Mouse (Mus musculus) mature B cell (primary cell): ENCODE data around the gene Mcoln3.

Source experiments
- in situ Hi-C: fragments of 300-500 bp; cut with MboI; formaldehyde crosslinking; loops from 2 replicates; pipeline ENCODE4 v1.14.3; 2019

Mcoln3 gene

DNA sequence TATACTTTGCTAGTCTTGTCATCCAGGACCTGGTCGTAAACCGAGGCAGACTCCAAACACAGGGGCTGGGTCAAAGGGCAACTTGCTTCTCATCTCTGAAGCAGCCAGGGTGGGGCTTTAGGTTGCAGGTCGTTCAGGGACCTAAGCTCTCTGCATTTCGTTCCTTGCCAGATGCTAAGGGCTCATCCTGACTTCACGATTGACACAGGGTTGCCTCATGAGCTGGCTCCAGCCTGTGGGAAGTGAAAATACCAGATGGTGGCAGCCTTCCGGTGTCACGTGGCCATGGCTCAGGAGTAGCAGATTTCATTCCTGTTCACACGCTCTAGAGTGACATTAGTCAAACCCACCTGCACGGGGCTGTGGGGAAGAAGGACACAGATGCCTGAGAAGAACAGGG, 17.6 kb downstream of the Mcoln3 start:
- in situ Hi-C loops = no loop called here

DNA sequence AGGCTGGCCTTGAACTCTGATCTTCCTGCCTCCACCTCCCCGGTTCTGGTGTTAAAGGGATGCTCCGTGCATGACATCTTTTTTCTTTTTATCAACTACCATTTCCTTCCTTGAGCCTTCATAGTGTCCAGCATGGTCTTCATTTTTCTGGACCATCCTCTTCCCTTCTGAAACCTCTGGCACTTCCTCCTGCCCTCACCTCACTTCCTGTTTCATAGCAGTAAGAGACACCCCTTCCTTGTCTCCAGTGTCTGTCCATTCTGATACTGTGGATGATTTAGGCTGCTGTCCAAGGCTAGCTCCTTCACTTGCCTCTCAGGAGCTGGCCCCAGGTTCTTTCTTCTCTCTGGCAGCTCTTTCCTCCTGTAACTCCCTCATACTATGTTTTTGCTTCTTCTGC, 18.2 kb downstream of the Mcoln3 start:
- in situ Hi-C loops = no loop called here

DNA sequence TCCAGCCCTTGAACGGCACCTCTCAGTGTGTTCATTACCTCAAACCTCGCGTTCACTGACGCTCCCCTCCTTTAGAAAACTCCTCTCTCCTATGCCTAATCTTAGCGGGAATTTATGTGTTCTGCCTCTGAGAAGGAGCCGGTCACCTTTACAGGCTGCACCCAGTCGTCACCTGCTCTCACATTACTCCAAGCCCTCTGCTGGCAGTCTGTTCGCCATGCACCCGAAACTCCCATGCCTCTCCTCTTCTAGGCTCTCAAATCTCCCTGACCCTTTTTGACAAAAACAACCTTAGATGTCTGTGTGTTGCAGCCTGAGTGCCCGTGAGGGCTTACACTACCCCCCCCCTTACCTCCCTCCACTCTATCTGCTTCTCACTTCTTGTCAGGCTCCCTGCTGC, 19.2 kb downstream of the Mcoln3 start:
- in situ Hi-C loops = no loop called here

DNA sequence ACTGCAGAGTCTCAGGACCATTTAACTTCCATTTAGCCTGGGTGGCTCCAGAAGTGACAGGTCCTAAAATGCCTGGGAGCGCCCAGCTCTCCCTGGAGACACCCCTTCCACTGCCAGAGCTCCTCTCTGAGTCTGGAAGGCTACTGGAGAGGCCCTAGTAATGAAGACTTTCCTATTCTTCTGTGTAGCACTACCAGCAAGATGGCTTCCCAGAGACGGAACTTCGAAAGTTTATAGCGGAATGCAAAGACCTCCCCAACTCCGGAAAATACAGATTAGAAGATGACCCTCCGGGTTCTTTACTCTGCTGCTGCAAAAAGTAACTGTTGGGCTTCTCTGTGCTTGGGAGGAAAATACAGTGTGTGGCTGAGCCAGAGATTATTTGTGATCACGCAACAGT, 23.0 kb downstream of the Mcoln3 start:
- in situ Hi-C loops = no loop called here

DNA sequence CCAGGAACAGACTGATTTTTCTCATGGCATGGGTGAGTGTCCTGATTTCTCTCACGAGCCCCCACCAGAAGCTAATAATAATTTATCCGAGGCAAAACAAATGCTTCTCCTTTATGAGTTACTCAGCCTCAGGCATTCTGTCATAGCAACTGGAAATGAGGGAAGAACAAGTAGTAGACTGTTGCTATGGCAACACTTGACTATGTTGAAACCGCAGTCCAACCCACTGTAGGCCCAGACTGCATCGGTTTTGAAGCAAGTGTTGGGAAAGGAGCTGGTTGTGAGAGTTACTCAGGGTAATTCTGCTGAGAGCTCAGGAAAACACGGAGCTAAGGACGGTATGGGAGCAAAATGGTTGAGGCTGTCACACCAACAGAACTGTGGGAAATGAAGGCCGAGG, 25.3 kb downstream of the Mcoln3 start:
- in situ Hi-C loops = no loop called here

DNA sequence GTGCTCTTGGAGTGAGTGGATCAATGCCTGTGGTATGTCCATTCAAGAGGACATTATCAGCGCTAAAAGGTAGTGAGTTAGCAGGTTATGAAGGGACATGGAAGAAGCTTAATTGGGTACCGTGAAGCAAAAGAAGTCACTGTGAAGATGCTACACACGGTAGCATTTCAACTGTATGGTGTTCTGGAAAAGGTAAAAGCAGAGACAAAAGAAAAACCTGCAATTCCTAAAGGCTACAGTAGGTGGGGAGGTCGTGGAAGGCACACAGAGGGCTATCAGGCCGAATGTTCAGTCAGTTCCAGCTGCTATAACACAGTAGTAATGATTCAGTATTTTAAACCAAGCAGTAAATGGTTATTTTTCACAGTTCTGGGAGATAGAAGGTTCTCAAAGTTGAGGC, 28.3 kb downstream of the Mcoln3 start:
- in situ Hi-C loops = no loop called here

DNA sequence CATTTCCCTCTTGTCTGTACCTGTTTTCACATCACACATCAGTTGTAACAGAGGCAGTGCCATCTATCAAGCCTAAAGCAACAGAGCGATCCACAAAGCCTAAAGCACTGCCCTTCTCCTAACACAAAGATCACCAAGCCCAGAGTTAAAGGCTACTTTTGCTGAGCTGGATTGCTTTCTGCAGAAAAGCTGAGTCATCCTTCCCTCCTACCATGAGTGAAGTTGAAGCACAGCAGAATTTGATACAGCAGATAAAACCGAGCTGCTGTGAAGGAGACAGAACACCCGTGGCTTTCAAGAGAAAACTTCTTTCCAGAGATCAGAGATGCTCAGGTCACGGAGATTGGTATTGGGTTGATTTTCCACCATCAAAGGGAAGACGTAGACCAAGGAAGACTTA, 28.9 kb downstream of the Mcoln3 start:
- in situ Hi-C loops = no loop called here

DNA sequence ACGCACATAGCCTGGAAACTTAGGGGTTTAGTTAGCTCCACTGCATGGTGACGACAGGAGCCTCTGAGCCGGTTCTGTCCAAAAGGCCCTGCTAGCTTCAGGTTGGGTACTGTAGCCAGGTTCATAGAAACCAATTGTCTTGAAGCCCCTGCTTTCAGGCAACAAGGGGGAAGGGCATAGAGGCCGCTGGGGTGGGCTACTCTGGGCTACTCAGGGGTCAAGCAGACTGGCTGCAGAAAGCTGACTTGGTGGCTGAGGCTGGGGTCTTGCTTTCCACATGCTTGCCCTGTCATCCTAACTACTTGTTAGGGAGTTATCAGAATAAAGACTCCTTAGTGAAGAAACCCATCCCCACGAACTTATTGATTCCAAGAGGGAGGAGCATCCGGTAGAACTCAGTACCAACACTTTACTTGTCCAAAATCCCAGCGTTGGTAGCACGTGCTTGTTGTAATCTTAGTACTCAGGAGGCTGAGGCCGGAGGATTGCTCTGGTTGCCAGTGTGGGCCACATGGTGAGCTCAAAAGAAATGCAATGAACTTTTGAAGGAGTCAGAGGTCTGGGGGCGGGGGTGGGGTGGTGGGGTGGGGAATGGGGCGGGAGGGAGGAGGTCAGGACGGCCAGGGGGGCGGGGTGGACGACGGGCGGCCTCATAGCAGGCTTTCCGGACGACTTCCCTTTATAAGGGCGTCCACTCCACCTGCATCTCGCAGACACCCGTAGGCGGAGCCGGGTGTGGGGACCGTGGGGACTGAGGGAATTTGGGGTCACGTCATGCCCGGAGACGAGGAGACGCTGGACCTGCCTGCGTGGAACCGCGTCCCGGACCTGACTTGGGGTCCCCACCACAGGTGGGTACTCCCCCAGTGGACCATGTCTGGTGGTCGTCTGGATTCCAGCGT, 32.2 kb downstream of the Mcoln3 start, which contains the start of gene Mcoln2:
Gene Mcoln2 (plus strand): TSS at position 678 of the 902 bp plus-strand sequence.
- in situ Hi-C loops = no loop called here

DNA sequence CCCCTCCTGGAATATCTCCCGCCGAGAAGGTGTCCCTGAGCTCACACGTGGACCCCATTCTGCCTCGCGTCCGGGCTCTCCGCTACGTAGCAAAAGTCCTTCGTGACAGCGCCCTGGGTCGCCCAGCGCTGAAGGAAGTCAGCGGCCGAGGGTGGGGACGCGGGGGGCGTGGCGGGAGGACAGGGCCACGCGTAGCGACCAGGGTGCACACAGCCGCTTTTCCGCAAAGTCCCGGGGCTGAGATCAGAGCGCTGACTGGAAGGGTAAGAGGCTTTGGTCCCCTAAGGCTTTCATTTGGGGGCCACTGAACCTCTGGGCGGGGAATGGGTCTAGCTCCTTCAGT, 32.8 kb downstream of the Mcoln3 start:
- in situ Hi-C loops = no loop called here

DNA sequence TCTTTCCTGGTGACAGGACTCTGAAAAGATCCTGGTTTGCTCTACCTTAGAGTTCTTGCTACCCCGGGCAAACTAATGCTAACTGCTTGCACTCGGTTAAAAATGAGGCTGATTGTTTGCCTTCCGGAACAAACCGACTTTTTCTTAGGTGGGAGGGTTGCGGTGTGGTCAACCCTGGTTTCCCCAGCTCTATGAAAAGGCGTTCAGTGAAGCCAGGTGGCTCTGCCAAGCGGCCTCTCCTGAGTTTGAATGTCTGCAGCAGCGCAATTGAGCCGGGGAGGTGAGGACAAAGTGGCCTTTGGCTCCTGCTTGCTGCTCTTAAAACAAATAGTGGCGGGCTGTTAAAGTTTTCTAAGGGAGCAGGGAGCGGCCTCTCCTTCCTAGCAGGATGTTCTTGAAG, 33.3 kb downstream of the Mcoln3 start:
- in situ Hi-C loops = no loop called here

DNA sequence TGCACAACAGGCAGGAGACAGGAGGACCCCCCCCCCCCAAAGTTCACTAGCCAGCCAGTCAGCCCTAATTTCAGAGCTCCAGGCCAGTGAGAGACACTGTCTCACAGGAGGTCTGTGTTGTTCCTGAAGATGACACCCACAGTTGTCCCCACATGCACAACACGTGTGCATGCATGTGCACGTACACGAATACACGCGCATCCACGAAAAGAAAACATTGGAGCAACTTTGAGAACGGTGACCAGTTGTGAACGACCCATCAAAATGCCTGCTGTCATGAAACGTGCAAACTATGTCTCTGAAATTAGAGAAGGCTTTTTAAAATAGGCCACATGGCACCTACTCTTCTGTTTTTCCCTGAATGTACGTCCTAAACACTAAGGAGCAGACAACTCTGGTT, 34.1 kb downstream of the Mcoln3 start:
- in situ Hi-C loops = no loop called here

DNA sequence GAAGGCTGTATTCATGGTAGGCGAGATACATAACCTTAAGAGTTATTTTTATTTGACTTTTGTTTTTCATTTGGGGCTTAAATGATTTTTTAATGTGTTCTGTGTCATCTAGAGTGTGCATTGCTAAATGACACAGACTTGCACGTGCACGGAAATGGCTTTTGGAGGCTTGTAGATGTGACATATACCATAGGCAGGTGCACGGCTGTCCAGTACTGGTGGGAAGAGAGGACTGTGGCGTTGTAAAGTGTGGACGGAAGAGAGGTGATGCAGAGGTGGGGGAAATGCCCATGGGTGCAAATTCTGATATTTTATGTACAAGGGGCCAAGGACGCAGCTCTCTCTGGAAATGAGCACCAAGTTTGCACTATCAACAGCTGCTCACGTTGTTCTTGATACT, 34.5 kb downstream of the Mcoln3 start:
- in situ Hi-C loops = no loop called here

DNA sequence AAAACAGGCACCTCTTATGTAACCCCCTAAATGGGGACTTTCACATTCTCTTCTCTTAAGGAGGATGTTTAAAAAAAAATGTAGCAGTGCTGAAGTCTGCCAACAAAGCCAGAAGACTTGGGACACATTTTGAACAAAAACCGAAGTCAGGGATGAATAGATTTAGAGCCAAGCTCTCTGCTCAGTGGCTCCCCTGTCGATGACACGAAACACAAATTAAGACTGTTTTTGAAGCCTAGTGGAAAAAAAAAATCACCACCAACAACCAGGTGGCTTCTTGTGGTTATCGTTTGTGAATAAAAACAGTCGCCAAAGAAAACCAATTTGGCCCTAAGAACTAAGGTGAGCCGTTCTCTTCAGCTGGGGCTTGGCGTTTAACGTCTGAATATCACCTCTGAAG, 35.1 kb downstream of the Mcoln3 start:
- in situ Hi-C loops = no loop called here

DNA sequence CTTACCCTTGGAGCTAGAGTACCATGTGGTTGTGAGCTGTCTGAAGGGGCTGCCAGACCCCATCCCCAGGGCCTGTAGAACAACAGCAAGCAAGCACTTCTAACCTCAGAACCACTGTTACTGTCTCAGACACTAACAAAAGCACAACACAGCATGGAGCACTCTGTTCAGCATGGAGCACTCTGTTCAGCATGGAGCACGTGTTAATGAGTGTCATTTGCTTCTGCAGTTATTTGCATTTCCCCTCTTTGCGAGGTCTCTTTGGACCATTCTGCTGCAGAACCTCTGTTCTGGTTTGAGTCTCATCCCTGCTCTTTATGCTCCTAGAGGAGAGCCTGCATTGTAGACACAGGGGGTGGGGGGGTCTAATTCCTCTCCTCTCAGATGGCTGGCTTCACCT, 35.7 kb downstream of the Mcoln3 start:
- in situ Hi-C loops = no loop called here

DNA sequence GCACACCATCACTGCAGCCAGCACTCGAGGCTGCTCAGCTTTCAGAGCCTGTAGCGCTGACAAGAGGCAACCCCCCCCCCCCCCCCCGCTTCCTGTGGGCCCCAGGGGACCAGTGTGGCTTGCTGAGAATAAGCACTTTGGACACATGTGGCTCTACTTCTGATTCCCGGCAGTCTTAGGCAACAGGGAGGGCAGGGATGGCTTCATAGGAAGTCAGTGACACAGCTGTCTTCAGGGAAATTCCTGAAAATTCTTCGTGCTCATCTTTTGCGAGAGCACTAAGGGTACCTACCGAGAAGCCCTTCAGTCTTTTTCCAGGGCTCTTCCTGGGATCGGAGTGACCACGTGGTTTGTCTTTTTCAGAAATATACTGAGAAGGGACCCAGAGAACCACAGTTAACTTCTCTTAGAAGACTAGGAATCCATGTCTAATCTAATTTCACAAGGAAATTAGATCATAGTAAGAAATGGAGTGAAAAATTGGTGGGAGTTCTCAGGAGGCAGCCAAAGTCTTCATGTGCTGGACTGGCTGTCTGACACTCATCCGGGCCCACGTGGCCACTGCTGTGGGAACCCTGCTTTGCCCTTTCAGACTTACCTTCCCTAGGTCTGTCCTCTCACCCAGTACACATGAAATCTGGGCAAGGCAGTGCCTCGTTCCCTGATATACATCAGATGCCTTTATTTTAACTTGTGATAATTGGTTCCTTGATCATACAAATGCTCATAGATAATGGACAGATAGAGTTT, 36.8 kb downstream of the Mcoln3 start:
- in situ Hi-C loops = no loop called here

DNA sequence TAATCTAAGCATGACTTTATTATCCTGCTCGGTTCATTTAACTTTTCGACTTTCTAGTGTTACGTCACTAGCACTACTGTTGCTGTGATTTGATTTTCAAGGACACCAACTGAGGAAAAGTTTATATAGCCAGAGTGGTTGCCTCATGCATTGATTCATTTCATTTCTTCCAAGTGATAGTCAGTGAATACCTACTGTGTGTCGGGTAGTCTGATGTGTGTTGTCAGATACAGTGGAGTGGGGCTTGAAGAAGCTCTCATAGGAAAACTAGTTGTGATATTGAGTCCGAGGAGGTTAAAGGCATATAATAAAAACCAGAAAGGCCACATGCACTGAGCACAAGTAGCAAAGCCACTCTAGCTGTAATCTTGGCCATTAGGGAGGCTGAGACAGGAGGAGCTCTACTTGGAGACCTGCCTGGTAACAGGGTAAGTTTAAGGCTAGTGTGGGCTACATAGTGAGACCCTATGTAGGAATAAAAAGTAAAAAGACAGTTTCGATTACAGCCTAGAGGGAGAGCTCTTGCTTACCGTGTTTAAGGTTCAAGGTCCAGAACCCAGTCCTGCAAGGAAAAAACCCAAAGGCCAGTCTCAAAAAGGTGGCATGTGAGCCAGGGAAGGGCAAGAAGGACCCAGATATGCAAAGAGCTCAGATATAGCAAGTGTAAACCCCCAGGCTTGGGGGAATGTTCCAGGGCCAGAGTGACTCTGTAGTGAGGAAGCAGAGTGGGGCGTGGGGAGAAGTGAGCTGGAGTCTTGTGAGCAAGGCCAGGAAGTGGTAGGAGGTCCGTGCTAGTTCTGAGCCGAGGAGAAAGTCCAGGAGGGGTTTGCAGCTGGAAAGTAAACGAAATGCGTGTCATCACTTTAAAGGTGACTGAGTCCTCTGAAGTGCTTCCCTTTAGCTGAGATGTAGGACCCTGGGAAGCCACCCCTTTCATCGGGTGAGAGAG, 38.7 kb downstream of the Mcoln3 start:
- in situ Hi-C loops = no loop called here

DNA sequence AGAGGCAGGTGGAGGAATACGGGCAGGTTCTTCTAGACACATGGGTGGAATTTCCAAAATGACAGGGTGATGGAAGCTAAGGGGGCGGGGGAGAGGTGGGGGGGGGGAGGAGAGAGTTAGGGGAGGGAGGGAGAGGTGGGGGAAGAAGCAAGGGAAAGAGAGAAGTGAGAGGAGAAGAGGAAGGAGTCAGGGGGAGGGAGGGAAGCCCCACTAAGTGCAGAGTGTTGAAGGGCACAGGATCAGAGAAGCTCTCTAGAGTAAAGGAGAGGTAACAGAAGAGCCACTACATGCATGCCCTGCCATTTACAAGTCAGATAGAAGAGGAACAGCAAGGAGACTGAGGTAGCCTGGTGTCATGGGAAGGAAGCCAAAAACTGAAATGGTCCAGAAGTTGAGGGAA, 39.6 kb downstream of the Mcoln3 start:
- in situ Hi-C loops = no loop called here

DNA sequence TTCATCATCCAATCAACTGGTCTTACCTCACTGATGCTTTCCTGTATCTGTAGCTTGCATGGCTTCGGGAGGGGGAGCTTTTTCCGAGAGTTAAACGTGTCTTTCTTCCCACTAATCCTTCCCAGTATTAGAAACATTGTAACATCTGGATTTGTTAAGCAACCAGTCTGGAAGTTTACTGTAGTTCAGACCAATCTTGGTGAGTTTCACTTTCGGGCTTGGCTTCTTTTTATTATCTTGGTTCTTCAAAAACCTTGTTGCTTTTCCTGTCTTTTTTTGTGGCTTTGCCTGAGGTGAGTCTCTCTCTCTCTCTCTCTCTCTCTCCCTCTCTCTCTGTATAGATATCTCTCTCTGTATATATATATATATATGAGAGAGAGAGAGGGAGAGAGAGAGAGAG, 40.8 kb downstream of the Mcoln3 start:
- in situ Hi-C loops = no loop called here

DNA sequence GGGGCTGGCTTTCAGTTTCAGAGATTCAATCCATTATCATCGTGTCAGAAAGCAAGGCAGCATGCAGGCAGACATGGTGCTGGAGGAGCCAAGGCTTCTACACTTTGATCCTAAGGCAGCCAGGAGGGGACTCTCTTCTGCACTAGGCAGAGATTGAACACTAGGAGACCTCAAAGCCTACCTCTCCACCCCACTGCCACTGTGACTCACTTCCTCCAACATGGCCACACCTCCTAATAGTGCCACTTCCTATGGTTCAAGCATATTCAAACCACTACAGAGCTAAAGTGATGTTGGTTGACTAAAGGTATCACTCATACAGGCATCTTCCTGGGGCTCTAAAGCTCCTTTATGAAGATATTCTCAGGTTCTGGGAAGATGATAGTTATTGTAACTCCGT, 42.1 kb downstream of the Mcoln3 start:
- in situ Hi-C loops = no loop called here

DNA sequence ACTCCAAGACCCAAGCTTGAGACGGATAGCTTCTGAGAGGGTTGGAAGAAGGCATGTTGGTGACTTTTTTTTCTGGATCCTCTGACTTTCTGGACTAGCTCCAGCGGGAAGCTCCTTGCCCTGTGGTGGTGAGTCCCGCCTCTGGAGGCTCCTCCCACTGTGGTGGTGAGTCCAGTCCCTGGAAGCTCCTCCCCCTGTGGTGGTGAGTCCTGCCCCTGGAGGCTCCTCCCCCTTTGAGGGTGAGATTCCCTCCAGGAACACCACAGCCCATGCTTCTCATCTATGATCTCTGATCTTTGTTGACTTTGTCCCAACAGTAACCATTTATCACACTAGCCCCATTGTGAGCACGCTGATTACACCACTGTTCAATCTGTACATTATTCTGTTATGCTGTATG, 44.9 kb downstream of the Mcoln3 start:
- in situ Hi-C loops = no loop called here

DNA sequence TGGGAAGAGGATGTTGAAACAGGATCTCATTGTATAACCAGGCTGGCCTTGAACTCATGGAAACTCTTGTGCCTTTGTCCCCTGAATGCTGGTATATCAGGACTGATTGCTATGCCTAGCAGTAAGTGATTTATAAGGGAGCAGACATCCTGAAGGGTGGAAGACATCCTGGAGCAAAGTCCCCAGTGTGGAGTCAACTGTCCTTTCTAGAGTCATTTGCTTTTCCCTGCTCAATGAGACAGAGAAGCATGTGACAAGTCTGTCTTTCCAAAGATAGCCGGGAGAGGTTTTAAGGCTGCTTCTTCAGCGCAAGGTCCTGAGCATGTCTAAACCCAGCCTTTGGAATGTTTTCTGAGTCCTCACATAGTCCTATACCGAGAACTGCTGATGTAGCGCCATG, 52.1 kb downstream of the Mcoln3 start:
- in situ Hi-C loops = no loop called here

DNA sequence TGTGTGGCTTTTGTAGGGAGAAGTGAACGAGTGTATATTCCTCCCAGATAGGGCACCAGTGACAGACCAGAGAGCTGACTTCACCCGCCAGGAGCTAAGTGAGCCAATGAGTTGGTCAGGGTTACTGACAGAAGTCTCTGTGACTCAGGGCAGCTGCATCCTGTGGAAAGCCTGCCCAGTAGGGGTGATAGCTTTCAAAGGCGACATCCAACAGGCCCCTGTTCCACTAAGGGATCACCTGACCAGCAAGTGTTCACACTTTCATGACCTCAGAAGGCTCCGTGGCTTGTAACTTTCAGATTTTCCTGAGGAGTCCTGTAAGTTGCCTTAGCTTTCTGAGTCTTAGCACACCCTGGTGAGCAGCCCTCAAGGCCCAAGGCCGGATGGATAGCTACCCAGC, 55.8 kb downstream of the Mcoln3 start:
- in situ Hi-C loops = no loop called here
